Mouse (Mus musculus) layer of hippocampus, adult 2 months (tissue): ENCODE measurements around the gene Map2k6. TPM values are rescaled to one million over a fixed set of nuclear protein-coding genes. Genes with fewer than 3 reads are reported as not detected.
"Not testable (repeated sequence)": the region's sequence is repeated elsewhere in the genome, so short reads cannot be mapped to it uniquely, and the experiment has no call there.

ENCODE experiments used
- DNase-seq, 2 experiments: peaks; one replicate each; pipeline ENCODE4 v3.0.0; 2022; ENCODE audit warnings: low spot score in 2 of 2
- H3K27ac ChIP-seq: fragments of 200-600 bp; 2 replicates; pipeline ENCODE4 v1.8.1; 2022
- H3K4me3 ChIP-seq: fragments of 200-600 bp; 2 replicates; pipeline ENCODE4 v1.8.1; 2022; ENCODE audit warnings: mild to moderate bottlenecking
- CTCF ChIP-seq: fragments of 200-600 bp; conservative IDR thresholded peaks from 2 replicates; pipeline ENCODE4 v1.8.1; 2022; ENCODE audit warnings: antibody characterized with exemption, mild to moderate bottlenecking, moderate library complexity
- long read RNA-seq, 2 experiments: library from polyadenylated mRNA; stranded (forward); transcript quantifications; one replicate each; pipeline ENCODE4 v2.0.0; 2021; ENCODE audit warnings: borderline mapping rate in 2 of 2
- total RNA-seq, 2 experiments: library from RNA; stranded (reverse); gene quantifications; 2 replicates each; pipeline ENCODE4 v1.2.3; 2021

The Map2k6 gene
- 10 to 100 TPM; 32.3 to 33.3 TPM for total RNA-seq
- long read RNA-seq, experiment 1, partial matches to known transcripts: 0 of 10 reads
- long read RNA-seq, experiment 1, other reads (novel, unspliced or antisense): 8 of 10 reads
- long read RNA-seq, experiment 2, transcript Map2k6-201 (12 exons, 2,068 nt): major isoform, 6 of 16 reads
- long read RNA-seq, experiment 2, partial matches to known transcripts: 0 of 16 reads
- long read RNA-seq, experiment 2, other reads (novel, unspliced or antisense): 10 of 16 reads

GRCm38 (mm10) chr11:110398553-110399239 is at the start of gene Map2k6:
TSS of gene Map2k6 (plus strand) at chr11:110399122.
- TF ChIP-seq CTCF: peak; percentile 22; the same call in 1 of the 2 replicates
- H3K4me3 ChIP-seq: peak within 1 kb of the TSS; percentile 91
- peak within 1 kb of the TSS; percentile 81 for H3K27ac ChIP-seq
- peak; percentile 86 to 92 for DNase-seq

- Histone ChIP-seq H3K27ac (no peak overlapping the region), H3K4me3 (no peak overlapping the region)
- DNase-seq: no peak
- no peak for TF ChIP-seq CTCF
Observed at GRCm38 (mm10) chr11:110354261-110354660, 44.7 kb upstream of the Map2k6 start.

DNA sequence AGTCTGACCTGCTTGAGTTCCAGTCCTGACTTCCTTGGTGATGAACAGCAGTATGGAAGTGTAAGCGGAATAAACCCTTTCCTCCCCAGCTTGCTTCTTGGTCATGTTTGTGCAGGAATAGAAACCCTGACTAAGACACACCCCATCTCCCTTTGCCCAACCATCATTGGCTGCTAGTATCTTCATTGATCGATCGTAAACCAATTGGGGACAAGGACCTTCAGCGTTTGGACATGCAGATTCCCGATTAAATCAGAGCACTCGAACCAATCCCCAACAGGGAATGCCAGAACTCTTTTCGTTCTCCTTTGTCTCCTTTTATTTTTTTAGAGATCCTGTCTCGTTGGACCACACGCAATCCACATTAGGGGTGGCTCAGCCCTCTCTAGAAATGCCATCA is 43.8 kb upstream of the Map2k6 start:
- not testable (repeated sequence) for H3K4me3 ChIP-seq, DNase-seq, H3K27ac ChIP-seq

- peak overlapping the region; percentile 44; the same call in 1 of the 2 replicates for H3K27ac ChIP-seq
- TF ChIP-seq CTCF: peak; percentile 91
- peak; percentile 55 to 62 for DNase-seq
- H3K4me3 ChIP-seq: no peak overlapping the region; the same call in 1 of the 2 replicates
Observed at GRCm38 (mm10) chr11:110357756-110358551, 41.0 kb upstream of the Map2k6 start.

GRCm38 (mm10) chr11:110365016-110365415 is 33.9 kb upstream of the Map2k6 start:
- peak; percentile 81 for TF ChIP-seq CTCF
- DNase-seq: peak in 1 of 2 experiments; percentile 22
- Histone ChIP-seq H3K27ac (no peak overlapping the region), H3K4me3 (no peak overlapping the region)

DNA sequence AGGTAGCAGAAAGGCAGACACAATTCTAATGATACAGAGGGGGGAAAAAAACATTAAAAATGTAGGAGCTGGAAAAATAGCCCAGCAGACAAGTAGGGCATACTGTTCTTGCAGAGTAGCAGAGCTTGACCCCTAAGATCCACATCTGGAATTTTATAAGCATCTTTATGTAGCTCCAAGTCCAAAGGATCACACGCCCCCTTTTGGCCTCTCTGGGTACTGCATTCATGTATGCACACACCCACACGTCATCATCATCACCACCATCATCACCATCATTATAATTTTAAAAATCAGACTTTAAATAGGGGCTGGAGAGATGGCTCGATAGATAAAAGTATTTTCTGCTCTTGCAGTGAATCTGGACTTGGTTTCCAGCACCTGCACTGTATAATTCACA is 32.0 kb upstream of the Map2k6 start:
- Histone ChIP-seq H3K4me3 (no peak overlapping the region), H3K27ac (no peak overlapping the region)
- DNase-seq: no peak
- peak; percentile 65 for TF ChIP-seq CTCF

DNA sequence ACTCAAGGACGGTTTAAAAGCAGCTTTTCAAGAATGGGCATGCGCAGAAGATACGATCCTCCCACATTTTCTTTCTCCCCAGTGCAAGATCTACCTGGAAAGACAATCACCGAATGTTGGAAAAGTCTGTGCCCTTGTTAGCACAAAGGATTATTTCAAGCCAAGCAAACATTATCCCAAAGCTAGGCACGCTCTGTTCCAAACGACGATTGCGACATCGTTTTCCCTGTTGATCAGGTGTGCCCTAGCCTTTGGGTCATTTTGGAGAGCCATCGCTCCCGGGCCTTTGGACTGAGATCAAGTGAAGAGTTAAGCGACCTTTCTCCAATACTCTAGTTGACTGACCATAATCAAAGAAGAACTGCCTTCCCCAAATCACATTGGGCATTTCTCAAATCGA is 31.3 kb upstream of the Map2k6 start:
- H3K27ac ChIP-seq: no peak overlapping the region
- DNase-seq: no peak
- H3K4me3 ChIP-seq: no peak overlapping the region
- TF ChIP-seq CTCF: no peak

DNA sequence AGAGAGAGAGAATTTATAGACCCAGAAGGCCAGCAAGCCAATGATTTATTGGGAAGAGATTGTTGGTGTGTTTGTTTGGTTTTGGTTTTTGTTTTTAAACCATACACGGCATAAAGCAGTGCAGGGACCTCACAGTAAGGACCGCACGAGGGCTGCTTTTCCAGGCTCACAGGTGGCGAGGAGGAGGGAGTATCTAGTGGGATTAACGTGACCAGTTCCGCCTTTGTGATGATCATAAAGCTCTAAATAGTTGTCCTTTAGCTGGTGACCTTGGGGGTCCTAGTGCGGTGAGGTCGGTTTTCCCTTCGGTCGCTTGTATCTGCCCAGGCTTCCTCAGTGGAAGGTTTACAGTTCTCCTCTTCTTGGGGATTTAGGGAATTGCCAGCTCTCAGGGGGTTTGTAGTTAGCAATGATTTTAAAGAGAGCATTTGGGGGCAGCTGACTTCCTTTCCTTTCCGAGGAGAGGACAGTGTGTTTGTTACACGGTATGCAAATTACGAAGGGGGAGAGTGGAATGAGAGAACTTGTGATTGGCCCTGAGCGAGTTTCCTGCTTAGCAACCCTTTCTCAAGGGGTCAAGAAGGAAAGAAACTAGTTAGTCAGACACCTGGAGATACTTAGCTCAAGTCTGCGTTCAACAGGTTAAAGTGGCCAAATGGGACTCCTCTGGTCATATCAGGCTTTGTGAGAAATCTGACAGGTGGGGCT is 29.5 kb upstream of the Map2k6 start:
- TF ChIP-seq CTCF: no peak
- no peak overlapping the region for H3K27ac ChIP-seq
- no peak overlapping the region for H3K4me3 ChIP-seq
- DNase-seq: no peak

- no peak for TF ChIP-seq CTCF
- H3K4me3 ChIP-seq: no peak overlapping the region
- DNase-seq: no peak
- H3K27ac ChIP-seq: no peak overlapping the region
Observed at GRCm38 (mm10) chr11:110371827-110372226, 27.1 kb upstream of the Map2k6 start.

DNA sequence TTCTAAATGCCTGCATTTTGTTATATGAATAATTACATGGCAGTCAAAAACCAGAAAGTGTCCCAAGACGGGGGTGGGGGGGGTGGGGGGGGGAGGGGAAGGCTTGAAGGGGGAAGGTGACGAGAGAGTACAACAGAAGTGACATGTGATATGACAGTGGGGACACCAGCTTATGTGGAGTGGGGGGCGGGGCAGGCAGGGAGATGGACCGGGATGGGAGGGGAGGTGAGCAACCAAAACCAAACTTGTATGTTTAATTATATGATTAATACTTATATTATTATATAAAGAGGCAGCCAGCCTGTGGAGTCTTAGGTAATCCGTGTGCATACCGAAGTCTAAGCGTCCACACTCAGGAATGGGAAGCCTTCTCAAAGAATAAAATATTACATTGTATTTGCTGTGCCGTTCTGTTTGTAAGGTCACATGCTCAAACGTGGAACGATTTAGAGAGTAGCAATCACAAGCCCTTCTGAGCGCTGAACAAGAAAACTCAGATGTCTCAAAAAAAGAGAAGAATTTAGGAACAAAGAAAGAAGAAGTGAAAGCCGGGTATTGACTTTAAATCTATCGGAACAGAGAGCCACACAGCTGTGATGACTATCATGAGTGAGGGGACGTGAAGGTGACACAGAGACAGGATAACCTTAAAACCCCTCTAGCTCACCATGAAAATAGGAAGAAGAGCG is 26.5 kb upstream of the Map2k6 start:
- Histone ChIP-seq H3K27ac (no peak overlapping the region), H3K4me3 (no peak overlapping the region)
- DNase-seq: no peak
- no peak for TF ChIP-seq CTCF

DNA sequence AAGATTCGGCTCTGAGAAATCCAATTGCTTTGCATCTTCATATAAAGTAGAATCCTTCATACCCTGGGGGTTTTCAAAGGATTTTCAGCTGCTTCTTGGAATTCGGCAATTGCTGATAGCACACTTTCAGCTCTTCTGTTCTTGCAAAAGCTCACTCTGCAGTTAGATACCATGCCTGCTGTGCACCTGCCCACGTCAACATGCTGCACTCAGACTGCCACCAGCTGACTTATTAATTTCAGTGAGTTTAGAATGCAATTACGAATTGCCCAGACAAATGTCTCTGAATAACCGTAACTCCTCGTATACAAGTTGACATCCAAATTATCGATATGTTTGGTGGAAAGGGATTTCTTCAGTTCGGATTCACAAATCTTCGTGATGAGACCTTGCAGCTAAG is 24.9 kb upstream of the Map2k6 start:
- no peak overlapping the region for H3K4me3 ChIP-seq
- peak; percentile 55 to 72 for DNase-seq
- TF ChIP-seq CTCF: no peak
- H3K27ac ChIP-seq: peak overlapping the region; percentile 77

DNA sequence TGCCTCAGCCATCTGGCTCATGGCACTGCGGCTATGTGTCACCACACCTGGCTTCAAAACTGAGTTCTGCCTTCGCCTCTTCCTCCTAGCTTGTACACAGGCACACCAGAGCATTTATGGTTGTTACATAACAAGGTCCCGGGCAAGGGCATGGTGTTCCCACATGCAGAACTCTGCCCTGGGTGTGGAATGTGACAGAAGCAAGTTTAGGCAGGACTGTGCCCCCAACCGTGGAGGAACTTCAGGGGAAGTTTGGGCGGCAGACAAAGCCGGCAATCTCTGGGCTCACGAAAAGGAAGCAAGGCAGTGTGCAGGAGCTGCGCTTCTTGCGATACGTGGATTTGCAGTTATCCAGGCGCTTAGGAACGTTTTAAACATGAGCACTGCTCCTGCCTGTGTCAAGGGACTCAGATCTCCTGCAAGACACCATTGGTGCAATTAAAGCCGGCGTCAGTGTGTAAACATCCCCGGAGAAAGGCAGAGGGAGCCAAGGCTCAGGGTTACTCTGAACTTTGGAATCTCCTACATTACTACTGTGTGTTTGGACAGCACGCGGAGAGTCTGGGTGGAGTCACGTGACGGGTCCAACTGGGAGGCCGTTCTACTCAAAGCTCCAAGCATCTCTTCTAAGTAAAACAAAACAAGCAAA is 19.1 kb upstream of the Map2k6 start:
- Histone ChIP-seq H3K4me3 (peak overlapping the region; percentile 50), H3K27ac (peak overlapping the region; percentile 79)
- DNase-seq: peak; percentile 34 to 40
- TF ChIP-seq CTCF: peak; percentile 41
